Mouse (Mus musculus) midbrain, embryonic 15.5 days (tissue): Measurements from ENCODE around the gene Sh3bp1. TPM values are rescaled to one million over a fixed set of nuclear protein-coding genes. Genes with fewer than 3 reads are reported as not detected.
"Not testable (repeated sequence)": the region's sequence is repeated elsewhere in the genome, so short reads cannot be mapped to it uniquely, and the experiment has no call there.

Experiments
- ATAC-seq: fragments of 200-750 bp; cut with Nextera tagmentation; replicated peaks from 2 replicates; pipeline ENCODE4 v1.8.0; 2017; ENCODE audit warnings: moderate TSS enrichment
- H3K27ac ChIP-seq: fragments of 300-500 bp; sonication (generic); 2 replicates; pipeline ENCODE4 v1.5.1; 2015; ENCODE audit warnings: mild to moderate bottlenecking, inconsistent platforms
- H3K27me3 ChIP-seq: fragments of 300-500 bp; sonication (generic); replicated peaks from 2 replicates; pipeline ENCODE4 v1.6.1; 2015; ENCODE audit warnings: inconsistent platforms
- H3K36me3 ChIP-seq: fragments of 300-500 bp; sonication (generic); replicated peaks from 2 replicates; pipeline ENCODE4 v1.6.1; 2015; ENCODE audit warnings: inconsistent platforms
- H3K4me1 ChIP-seq: fragments of 300-500 bp; sonication (generic); 2 replicates; pipeline ENCODE4 v1.6.1; 2015; ENCODE audit warnings: inconsistent platforms
- H3K4me2 ChIP-seq: fragments of 300-500 bp; sonication (generic); 2 replicates; pipeline ENCODE4 v1.6.1; 2015; ENCODE audit warnings: inconsistent platforms, mild to moderate bottlenecking, moderate library complexity
- H3K4me3 ChIP-seq: fragments of 300-500 bp; sonication (generic); 2 replicates; pipeline ENCODE4 v1.5.1; 2015; ENCODE audit warnings: mild to moderate bottlenecking, inconsistent platforms
- H3K9ac ChIP-seq: fragments of 300-500 bp; sonication (generic); 2 replicates; pipeline ENCODE4 v1.6.1; 2015; ENCODE audit warnings: mild to moderate bottlenecking, inconsistent platforms
- H3K9me3 ChIP-seq: fragments of 300-500 bp; sonication (generic); 2 replicates; pipeline ENCODE4 v1.6.1; 2016; ENCODE audit warnings: inconsistent platforms
- WGBS: fragments of 180-500 bp; shearing (Covaris S2); methylation state at CpG from one replicate; pipeline ENCODE4 v1.1.7; 2015; ENCODE audit warnings: mixed read lengths; 5-methylcytosine and 5-hydroxymethylcytosine counted together
- polyA plus RNA-seq: library from polyadenylated mRNA; unstranded; fragments of >200 nt; fragmentation: Nextera tagmentation; extraction: Ambion mirVana; gene quantifications from 2 replicates; pipeline ENCODE4 v1.2.1, GENCODE M21; 2015

The Sh3bp1 gene
- polyA plus RNA-seq, 1 experiment from 2014 or later, result 3.6 TPM

GRCm38 (mm10) chr15:78868398-78868797, 31.2 kb upstream of the Sh3bp1 start:
- Histone ChIP-seq H3K4me2 (no peak overlapping the region), H3K4me3 (no peak overlapping the region), H3K4me1 (no peaks in the 10 kb centered on the region; the same call in 1 of the 2 replicates), H3K36me3 (no peaks in the 10 kb centered on the region), H3K9ac (no peak overlapping the region), H3K27ac (peak overlapping the region; percentile 51), H3K27me3 (no peaks in the 10 kb centered on the region), H3K9me3 (no peaks in the 10 kb centered on the region)
- ATAC-seq, result peak; percentile 66; the same call in 1 of the 2 replicates
- 18% methylated on average over 9 of the region's 9 CpGs for WGBS

GRCm38 (mm10) chr15:78868826-78869233, 30.7 kb upstream of the Sh3bp1 start:
- H3K9ac ChIP-seq, result no peak overlapping the region
- WGBS, result 41% methylated on average over 7 of the region's 7 CpGs
- no peaks in the 10 kb centered on the region; the same call in 1 of the 2 replicates for H3K4me1 ChIP-seq
- no peaks in the 10 kb centered on the region for H3K9me3 ChIP-seq
- H3K27ac ChIP-seq, result peak overlapping the region; percentile 51
- no peak overlapping the region for H3K4me3 ChIP-seq
- no peaks in the 10 kb centered on the region for H3K27me3 ChIP-seq
- ATAC-seq, result peak; percentile 24; the same call in 1 of the 2 replicates
- H3K36me3 ChIP-seq, result no peaks in the 10 kb centered on the region
- H3K4me2 ChIP-seq, result no peak overlapping the region

DNA sequence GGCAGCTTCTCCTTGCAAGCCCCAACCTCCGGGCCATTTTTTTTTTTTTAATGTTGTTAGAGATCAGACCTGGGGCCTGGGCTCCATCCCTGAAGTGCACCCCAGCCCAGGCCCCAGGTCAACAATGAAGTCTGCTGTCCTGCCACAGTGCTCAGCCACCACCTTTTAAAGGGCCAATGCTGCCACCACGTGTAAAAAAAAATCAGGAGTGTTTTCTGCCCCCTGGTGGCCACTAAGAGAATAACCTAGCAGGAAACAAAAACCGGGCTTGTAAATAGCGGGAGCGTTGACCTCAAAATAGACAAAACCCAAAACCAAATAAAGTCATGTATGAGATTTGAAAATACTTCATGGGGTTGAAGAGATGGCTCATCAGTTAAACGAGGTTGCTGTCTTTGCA, 29.8 kb upstream of the Sh3bp1 start:
- no peaks in the 10 kb centered on the region for H3K27me3 ChIP-seq
- 25% methylated on average over 6 of the region's 6 CpGs for WGBS
- no peak overlapping the region for H3K9ac ChIP-seq
- no peaks in the 10 kb centered on the region for H3K36me3 ChIP-seq
- no peak overlapping the region for H3K4me3 ChIP-seq
- no peak for ATAC-seq
- no peak overlapping the region for H3K4me2 ChIP-seq
- H3K4me1 ChIP-seq, result no peaks in the 10 kb centered on the region; the same call in 1 of the 2 replicates
- no peaks in the 10 kb centered on the region for H3K9me3 ChIP-seq
- H3K27ac ChIP-seq, result no peak overlapping the region

- no peak for ATAC-seq
- Histone ChIP-seq H3K36me3 (no peaks in the 10 kb centered on the region), H3K27ac (no peak overlapping the region), H3K4me3 (no peak overlapping the region), H3K9ac (no peak overlapping the region), H3K4me2 (no peak overlapping the region), H3K27me3 (no peaks in the 10 kb centered on the region), H3K9me3 (no peaks in the 10 kb centered on the region), H3K4me1 (peaks cover 15% of the 10 kb centered on the region)
- WGBS, result 45% methylated on average over 5 of the region's 5 CpGs
Observed at GRCm38 (mm10) chr15:78872021-78872608, 27.5 kb upstream of the Sh3bp1 start.

GRCm38 (mm10) chr15:78873803-78874435, 25.6 kb upstream of the Sh3bp1 start:
- 48% methylated on average over 13 of the region's 13 CpGs for WGBS
- no peaks in the 10 kb centered on the region for H3K36me3 ChIP-seq
- H3K27ac ChIP-seq, result no peak overlapping the region
- no peaks in the 10 kb centered on the region for H3K27me3 ChIP-seq
- H3K9ac ChIP-seq, result no peak overlapping the region
- no peak for ATAC-seq
- H3K4me2 ChIP-seq, result no peak overlapping the region
- H3K4me3 ChIP-seq, result no peak overlapping the region
- no peaks in the 10 kb centered on the region for H3K9me3 ChIP-seq
- peaks cover 22% of the 10 kb centered on the region for H3K4me1 ChIP-seq

DNA sequence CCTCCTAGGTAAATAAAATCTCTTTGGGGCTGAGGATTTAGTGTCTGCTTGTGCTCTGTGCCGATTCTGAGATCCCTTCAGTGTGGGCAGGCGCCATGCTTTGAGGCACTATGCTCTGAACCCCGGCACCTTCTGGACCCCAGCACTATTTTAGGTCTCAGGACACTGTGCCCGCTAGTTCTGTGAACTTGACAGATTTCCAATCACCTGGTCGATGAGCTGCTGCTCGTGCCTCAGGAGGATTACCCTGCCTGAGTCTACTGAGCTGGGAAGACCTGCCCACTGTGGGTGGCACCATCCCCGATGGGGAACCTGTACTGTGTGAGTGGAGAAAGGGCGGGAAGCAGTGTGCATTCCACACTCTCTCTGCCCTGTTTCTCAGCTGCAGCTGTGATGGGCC, 24.6 kb upstream of the Sh3bp1 start:
- Histone ChIP-seq H3K9me3 (no peaks in the 10 kb centered on the region), H3K9ac (0 out of 2 replicates have a peak overlapping the region, but pooled peaks have one; percentile 5), H3K27ac (0 out of 2 replicates have a peak overlapping the region, but pooled peaks have one; percentile 99), H3K4me1 (peaks cover 30% of the 10 kb centered on the region), H3K27me3 (no peaks in the 10 kb centered on the region), H3K36me3 (no peaks in the 10 kb centered on the region), H3K4me3 (no peak overlapping the region), H3K4me2 (no peak overlapping the region)
- 82% methylated on average over 8 of the region's 8 CpGs for WGBS
- no peak for ATAC-seq

GRCm38 (mm10) chr15:78875537-78875936, 24.0 kb upstream of the Sh3bp1 start:
- H3K4me2 ChIP-seq, result peak overlapping the region; percentile 83; the same call in 1 of the 2 replicates
- peak overlapping the region; percentile 80; the same call in 1 of the 2 replicates for H3K4me3 ChIP-seq
- 82% methylated on average over 5 of the region's 5 CpGs for whole genome bisulfite sequencing
- no peak for ATAC-seq
- no peaks in the 10 kb centered on the region for H3K27me3 ChIP-seq
- H3K9ac ChIP-seq, result 0 out of 2 replicates have a peak overlapping the region, but pooled peaks have one; percentile 5
- H3K4me1 ChIP-seq, result peaks cover 30% of the 10 kb centered on the region
- peak overlapping the region; percentile 99 for H3K27ac ChIP-seq
- no peaks in the 10 kb centered on the region for H3K36me3 ChIP-seq
- H3K9me3 ChIP-seq, result no peaks in the 10 kb centered on the region

GRCm38 (mm10) chr15:78876258-78876696, 23.3 kb upstream of the Sh3bp1 start:
- Histone ChIP-seq H3K27me3 (no peaks in the 10 kb centered on the region), H3K4me3 (peak overlapping the region; percentile 80), H3K9me3 (no peaks in the 10 kb centered on the region), H3K9ac (peak overlapping the region; percentile 77), H3K4me1 (peaks cover 30% of the 10 kb centered on the region), H3K4me2 (peak overlapping the region; percentile 83), H3K36me3 (peaks cover 4% of the 10 kb centered on the region; the same call in 1 of the 2 replicates), H3K27ac (peak overlapping the region; percentile 99)
- peak; percentile 41 for ATAC-seq
- 4% methylated on average over 17 of the region's 17 CpGs for WGBS

- under 1% methylated on average over 84 of the region's 95 CpGs for WGBS
- peak within 1 kb of the TSS; percentile 77 for H3K9ac ChIP-seq
- H3K27ac ChIP-seq, result peak within 1 kb of the TSS; percentile 99
- H3K4me3 ChIP-seq, result peak within 1 kb of the TSS; percentile 80
- peaks cover 30% of the 10 kb centered on the region for H3K4me1 ChIP-seq
- no peaks in the 10 kb centered on the region for H3K27me3 ChIP-seq
- H3K36me3 ChIP-seq, result peaks cover 4% of the 10 kb centered on the region; the same call in 1 of the 2 replicates
- no peaks in the 10 kb centered on the region for H3K9me3 ChIP-seq
- peak within 1 kb of the TSS; percentile 83 for H3K4me2 ChIP-seq
- peak; percentile 88 for ATAC-seq
Observed at GRCm38 (mm10) chr15:78876991-78877809, 22.4 kb upstream of the Sh3bp1 start, which contains the start of gene Gga1. Gene Gga1 (plus strand): TSS chr15:78877190.

DNA sequence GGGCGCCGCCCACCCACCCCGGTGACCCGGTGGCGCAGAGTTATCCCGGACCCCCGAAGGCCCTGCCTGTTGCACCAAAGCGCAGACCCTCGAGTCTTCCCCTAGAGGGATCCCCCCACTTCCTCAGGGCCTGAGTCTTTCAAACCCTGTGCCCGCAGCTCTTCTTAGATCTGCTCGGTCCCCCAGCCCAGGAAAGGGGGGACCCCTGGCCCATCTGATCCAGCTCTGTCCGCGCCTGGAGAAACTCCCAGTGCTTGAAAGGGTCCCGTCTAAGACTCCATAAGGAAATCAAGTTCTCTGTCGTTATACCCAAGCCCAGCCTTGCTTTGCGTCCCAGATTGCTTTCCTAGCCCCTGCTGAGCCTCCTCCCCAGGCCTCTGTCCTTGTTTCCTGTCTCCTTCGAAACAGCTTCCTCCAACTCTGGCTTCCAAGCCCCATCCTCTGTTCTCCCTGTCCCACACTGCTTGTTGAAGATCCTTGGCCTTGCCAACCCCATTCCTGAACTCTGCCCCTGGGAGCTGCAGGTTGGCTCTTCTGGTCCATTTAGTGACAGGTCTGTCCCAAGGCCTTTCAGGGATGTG, 21.7 kb upstream of the Sh3bp1 start:
- H3K27me3 ChIP-seq, result no peaks in the 10 kb centered on the region
- peak; percentile 1 for ATAC-seq
- peaks cover 7% of the 10 kb centered on the region for H3K36me3 ChIP-seq
- H3K9me3 ChIP-seq, result no peaks in the 10 kb centered on the region
- under 1% methylated on average over 17 of the region's 17 CpGs for WGBS
- peak overlapping the region; percentile 99 for H3K27ac ChIP-seq
- peak overlapping the region; percentile 80 for H3K4me3 ChIP-seq
- H3K4me1 ChIP-seq, result peaks cover 30% of the 10 kb centered on the region
- peak overlapping the region; percentile 83 for H3K4me2 ChIP-seq
- H3K9ac ChIP-seq, result peak overlapping the region; percentile 77

- not testable (repeated sequence) for H3K9ac ChIP-seq, ATAC-seq, H3K9me3 ChIP-seq, H3K27me3 ChIP-seq, H3K27ac ChIP-seq, H3K4me3 ChIP-seq
- 72% methylated on average over 7 of the region's 7 CpGs for WGBS
- Histone ChIP-seq H3K4me2 (peak overlapping the region; percentile 83; the same call in 1 of the 2 replicates), H3K4me1 (peaks cover 30% of the 10 kb centered on the region), H3K36me3 (peaks cover 15% of the 10 kb centered on the region)
Observed at GRCm38 (mm10) chr15:78878792-78879516, 20.6 kb upstream of the Sh3bp1 start.
